Mouse (Mus musculus) neural tube, embryonic 14.5 days (tissue): ENCODE measurements around the gene Parvb. TPM values are rescaled to one million over a fixed set of nuclear protein-coding genes. Genes with fewer than 3 reads are reported as not detected.

Experiments used
- ATAC-seq: fragments of 200-750 bp; cut with Nextera tagmentation; 2 replicates; pipeline ENCODE4 v1.8.0; 2017; ENCODE audit warnings: low read depth, mild to moderate bottlenecking, moderate TSS enrichment, moderate library complexity
- H3K27ac ChIP-seq: fragments of 300-500 bp; sonication (generic); 2 replicates; pipeline ENCODE4 v1.5.1; 2014; ENCODE audit warnings: low read depth, mild to moderate bottlenecking, control low read depth, low read length, moderate library complexity, mixed read lengths
- H3K27me3 ChIP-seq: fragments of 300-500 bp; sonication (generic); 2 replicates; pipeline ENCODE4 v1.6.1; 2014; ENCODE audit warnings: low read length; ENCODE audit not compliant: control insufficient read depth, insufficient read depth
- H3K36me3 ChIP-seq: fragments of 300-500 bp; sonication (generic); 2 replicates; pipeline ENCODE4 v1.6.1; 2014; ENCODE audit warnings: low read length, mixed read lengths; ENCODE audit not compliant: control insufficient read depth, insufficient read depth
- H3K4me1 ChIP-seq: fragments of 300-500 bp; sonication (generic); 2 replicates; pipeline ENCODE4 v1.6.1; 2014; ENCODE audit warnings: low read length; ENCODE audit not compliant: control insufficient read depth, insufficient read depth
- H3K4me2 ChIP-seq: fragments of 300-500 bp; sonication (generic); 2 replicates; pipeline ENCODE4 v1.6.1; 2014; ENCODE audit warnings: mild to moderate bottlenecking, low read depth, low read length, control low read depth
- H3K4me3 ChIP-seq: fragments of 300-500 bp; sonication (generic); 2 replicates; pipeline ENCODE4 v1.5.1; 2014; ENCODE audit warnings: low read depth, low read length, control low read depth, mixed read lengths
- H3K9ac ChIP-seq: fragments of 300-500 bp; sonication (generic); replicated peaks from 2 replicates; pipeline ENCODE4 v1.6.1; 2014; ENCODE audit warnings: low read depth, mild to moderate bottlenecking, control low read depth, low read length, mixed read lengths
- H3K9me3 ChIP-seq: fragments of 300-500 bp; sonication (generic); 2 replicates; pipeline ENCODE4 v1.6.1; 2016; ENCODE audit warnings: low read length; ENCODE audit not compliant: control insufficient read depth
- WGBS: fragments of 180-500 bp; shearing (Covaris S2); extraction: QIAGEN DNeasy Blood & Tissue Kit; methylation state at CpG from one replicate; pipeline ENCODE4 v1.1.7; 2014; 5-methylcytosine and 5-hydroxymethylcytosine counted together
- polyA plus RNA-seq: library from polyadenylated mRNA; unstranded; fragments of >200 nt; fragmentation: Nextera tagmentation; extraction: Ambion mirVana; gene quantifications from 2 replicates; pipeline ENCODE4 v1.2.1, GENCODE M21; 2014

The Parvb gene
- polyA plus RNA-seq, 1 experiment from 2014 or later: 3.3 TPM

DNA sequence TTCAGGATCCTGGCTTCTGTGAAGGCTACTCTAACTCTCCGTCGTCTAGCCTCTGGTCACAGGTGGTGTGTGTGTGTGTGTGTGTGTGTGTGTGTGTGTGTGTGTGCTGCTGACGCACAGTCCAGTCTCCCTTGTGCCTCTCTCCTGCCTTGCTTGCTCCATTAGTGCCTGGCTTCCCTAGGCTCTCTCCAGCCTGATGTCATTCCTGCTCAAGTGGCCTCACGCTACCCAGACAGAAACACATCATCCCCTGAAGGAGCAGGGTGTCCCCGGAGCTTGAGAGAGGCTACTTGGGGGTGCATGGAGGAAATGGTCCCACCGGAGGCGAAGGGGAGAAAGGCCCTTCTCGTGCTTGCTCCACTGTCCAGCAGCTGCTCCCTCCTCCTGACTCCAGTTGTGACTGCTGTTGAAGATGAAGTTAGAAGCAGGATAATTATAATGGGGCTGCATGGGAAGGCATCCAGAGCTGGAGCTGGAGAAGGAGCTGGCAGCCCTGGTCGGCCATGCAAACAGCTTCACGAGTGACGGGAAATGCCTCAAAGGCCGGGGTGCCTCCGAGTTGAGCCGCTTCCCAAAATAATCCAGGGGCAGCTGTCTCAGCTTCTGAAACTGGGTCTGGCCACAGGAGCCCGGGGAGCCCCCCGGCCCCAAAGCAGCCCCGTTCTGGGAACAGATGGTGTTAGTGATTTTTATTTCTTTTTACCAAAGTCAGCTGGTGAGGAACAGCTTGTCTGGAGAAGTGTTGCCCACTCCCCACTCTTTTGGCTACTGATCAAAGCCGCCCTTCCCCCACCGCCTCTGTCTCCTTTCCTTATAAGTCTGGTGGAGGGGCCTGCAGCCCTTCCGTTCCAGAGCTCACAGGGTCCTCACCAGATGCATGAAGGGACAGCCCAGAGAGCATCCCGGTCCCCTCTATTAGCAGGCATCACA, 120.3 kb downstream of the Parvb start:
- no peak overlapping the region for H3K4me2 ChIP-seq
- H3K36me3 ChIP-seq: no peaks in the 10 kb centered on the region
- no peak overlapping the region for H3K4me3 ChIP-seq
- peak overlapping the region; percentile 28; the same call in 1 of the 2 replicates for H3K27ac ChIP-seq
- 55% methylated on average over 21 of the region's 21 CpGs for WGBS
- no peaks in the 10 kb centered on the region for H3K9me3 ChIP-seq
- peaks cover 6% of the 10 kb centered on the region; the same call in 1 of the 2 replicates for H3K4me1 ChIP-seq
- no peak for ATAC-seq
- H3K27me3 ChIP-seq: no peaks in the 10 kb centered on the region
- H3K9ac ChIP-seq: no peak overlapping the region

DNA sequence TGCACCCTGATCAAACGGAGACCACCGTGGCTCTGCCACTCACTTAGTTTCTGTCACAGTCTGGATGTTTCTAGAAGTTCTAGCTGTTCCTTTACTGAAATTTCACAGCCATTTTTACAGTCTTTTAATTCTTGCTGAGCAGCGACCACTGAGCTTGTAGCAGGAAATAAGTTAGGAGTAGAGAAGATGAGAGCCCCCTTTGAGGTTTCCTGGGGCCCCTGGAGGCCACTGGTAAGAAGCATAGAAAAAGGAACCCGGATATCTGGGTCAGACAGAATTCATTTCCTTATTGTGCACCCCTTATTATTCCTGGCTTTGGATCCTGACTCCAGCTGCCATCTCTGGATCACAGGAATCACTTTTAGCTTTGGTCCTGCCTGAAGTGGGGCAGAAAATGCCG, 123.2 kb downstream of the Parvb start:
- Histone ChIP-seq H3K36me3 (no peaks in the 10 kb centered on the region), H3K4me3 (no peak overlapping the region), H3K27ac (no peak overlapping the region), H3K9ac (no peak overlapping the region), H3K4me1 (peaks cover under 1% of the 10 kb centered on the region; the same call in 1 of the 2 replicates), H3K27me3 (no peaks in the 10 kb centered on the region), H3K9me3 (no peaks in the 10 kb centered on the region), H3K4me2 (no peak overlapping the region)
- no peak for ATAC-seq
- 85% methylated on average over 5 of the region's 5 CpGs for WGBS

DNA sequence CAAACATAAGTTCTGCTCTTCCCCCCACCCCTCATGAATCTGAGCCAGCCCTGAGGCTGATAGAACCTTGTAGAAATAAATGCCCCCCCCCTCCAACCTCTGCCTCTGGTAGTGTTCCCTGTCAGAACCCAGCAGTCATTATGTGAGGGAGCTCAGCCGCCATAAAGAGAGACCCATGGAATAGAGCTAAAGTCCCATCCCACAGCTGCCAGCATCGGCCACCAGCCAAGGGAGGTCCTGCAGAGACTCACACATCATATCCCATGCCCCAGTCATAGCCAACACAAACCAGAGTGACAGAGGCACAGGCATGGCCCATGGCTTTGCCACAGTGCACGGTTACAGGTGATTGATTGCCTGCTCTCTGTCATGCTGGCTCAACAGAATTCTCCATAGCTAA, 132.9 kb downstream of the Parvb start:
- Histone ChIP-seq H3K27ac (no peak overlapping the region), H3K36me3 (no peaks in the 10 kb centered on the region), H3K27me3 (no peaks in the 10 kb centered on the region), H3K4me1 (peaks cover 2% of the 10 kb centered on the region; the same call in 1 of the 2 replicates), H3K9me3 (no peaks in the 10 kb centered on the region), H3K4me2 (no peak overlapping the region), H3K4me3 (no peak overlapping the region), H3K9ac (no peak overlapping the region)
- 74% methylated on average over 3 of the region's 3 CpGs for WGBS
- no peak for ATAC-seq

Other genes starting within 250 kb of the Parvb start
- 0.55 and 0.84 TPM in 2 replicates for gene Efcab6, start 166.7 kb upstream of the Parvb start, polyA plus RNA-seq
- gene Sult4a1, start 126.3 kb upstream of the Parvb start, polyA plus RNA-seq: 82.9 and 90.5 TPM in 2 replicates
- not detected in 2 replicates for gene Pnpla5, start 108.9 kb upstream of the Parvb start, polyA plus RNA-seq
- 6.0 and 6.1 TPM in 2 replicates for gene Pnpla3, start 64.2 kb upstream of the Parvb start, polyA plus RNA-seq
- gene Samm50, start 39.8 kb upstream of the Parvb start, polyA plus RNA-seq: 55.2 and 63.2 TPM in 2 replicates
- 0.40 and 1.1 TPM in 2 replicates for gene Parvg, start 92.0 kb downstream of the Parvb start, polyA plus RNA-seq
- gene Shisal1, start 215.1 kb downstream of the Parvb start, polyA plus RNA-seq: 5.5 and 11.9 TPM in 2 replicates